Mouse (Mus musculus): Measurements from ENCODE around the gene Aoc3.
"Not testable (repeated sequence)": the region's sequence is repeated elsewhere in the genome, so short reads cannot be mapped to it uniquely, and the experiment has no call there.

Aoc3 gene

GRCm38 (mm10) chr11:101370141-101370540 is 39.7 kb downstream of the Aoc3 start:
- no peak for DNase-seq (ENCODE audit: low read depth, low spot score)

- DNase-seq (ENCODE audit: low read depth, low spot score): no peak
These were observed 44.1 kb downstream of the Aoc3 start for GRCm38 (mm10) chr11:101374421-101374938.

GRCm38 (mm10) chr11:101378196-101378595 is 47.8 kb downstream of the Aoc3 start:
- not testable (repeated sequence) for DNase-seq (ENCODE audit: low read depth, low spot score)

- no peak for DNase-seq (ENCODE audit: low read depth, low spot score)
These were observed 48.5 kb downstream of the Aoc3 start for GRCm38 (mm10) chr11:101378926-101379325.

- DNase-seq (ENCODE audit: low read depth, low spot score): no peak
These were observed 51.4 kb downstream of the Aoc3 start for GRCm38 (mm10) chr11:101381817-101382216.
